Mouse (Mus musculus) heart, postnatal 0 days (tissue): ENCODE measurements around the gene Mms19. TPM values are rescaled to one million over a fixed set of nuclear protein-coding genes. Genes with fewer than 3 reads are reported as not detected.

Experiments used
- ATAC-seq: fragments of 200-750 bp; cut with Nextera tagmentation; 2 replicates; pipeline ENCODE4 v1.8.0; 2017; ENCODE audit warnings: low read depth, moderate number of reproducible peaks, moderate library complexity; ENCODE audit not compliant: insufficient read depth
- DNase-seq: peaks from one replicate; pipeline ENCODE4 v3.0.0-alpha.2; 2016; ENCODE audit warnings: low spot score
- H3K27ac ChIP-seq: fragments of 300-500 bp; sonication (generic); 2 replicates; pipeline ENCODE4 v1.5.1; 2014; ENCODE audit warnings: low read depth, mild to moderate bottlenecking
- H3K27me3 ChIP-seq: fragments of 300-500 bp; sonication (generic); 2 replicates; pipeline ENCODE4 v1.6.1; 2014; ENCODE audit warnings: low read length, mixed read lengths; ENCODE audit not compliant: control insufficient read depth, insufficient read depth
- H3K36me3 ChIP-seq: fragments of 300-500 bp; sonication (generic); replicated peaks from 2 replicates; pipeline ENCODE4 v1.6.1; 2014; ENCODE audit warnings: low read length, mixed read lengths; ENCODE audit not compliant: control insufficient read depth, insufficient read depth
- H3K4me1 ChIP-seq: fragments of 300-500 bp; sonication (generic); 2 replicates; pipeline ENCODE4 v1.6.1; 2014; ENCODE audit warnings: antibody characterized with exemption; ENCODE audit not compliant: control insufficient read depth, insufficient read depth
- H3K4me2 ChIP-seq: fragments of 300-500 bp; sonication (generic); 2 replicates; pipeline ENCODE4 v1.6.1; 2014; ENCODE audit warnings: low read depth, mild to moderate bottlenecking, low read length, moderate library complexity
- H3K4me3 ChIP-seq: fragments of 300-500 bp; sonication (generic); 2 replicates; pipeline ENCODE4 v1.5.1; 2014; ENCODE audit warnings: low read depth, low read length
- H3K9ac ChIP-seq: fragments of 300-500 bp; sonication (generic); replicated peaks from 2 replicates; pipeline ENCODE4 v1.6.1; 2014; ENCODE audit warnings: low read depth, low read length, mixed read lengths
- H3K9me3 ChIP-seq: fragments of 300-500 bp; sonication (generic); replicated peaks from 2 replicates; pipeline ENCODE4 v1.6.1; 2016; ENCODE audit warnings: low read length; ENCODE audit not compliant: control insufficient read depth
- CTCF ChIP-seq: IDR thresholded peaks from 2 replicates; pipeline ENCODE4 v1.5.1; 2016; ENCODE audit warnings: antibody characterized with exemption, control low read depth, low read depth
- EP300 ChIP-seq: IDR thresholded peaks from 2 replicates; pipeline ENCODE4 v1.6.1; 2016; ENCODE audit warnings: antibody characterized with exemption, low read depth
- WGBS: fragments of 180-500 bp; shearing (Covaris S2); extraction: QIAGEN DNeasy Blood & Tissue Kit; methylation state at CpG from one replicate; pipeline ENCODE4 v1.1.7; 2014; 5-methylcytosine and 5-hydroxymethylcytosine counted together
- polyA plus RNA-seq: library from polyadenylated mRNA; unstranded; fragments of >200 nt; fragmentation: Nextera tagmentation; extraction: Ambion mirVana; gene quantifications from 2 replicates; pipeline ENCODE4 v1.2.1, GENCODE M21; 2015
- total RNA-seq: library from RNA; depleted of rRNA; stranded (reverse); fragments of >200 nt; gene quantifications from 2 replicates; pipeline ENCODE4 v1.2.3, GENCODE M21; 2014; ENCODE audit warnings: low replicate concordance

Mms19 gene
- total and polyA plus RNA-seq, 2 experiments from 2014 or later: 11.5 to 34.9 TPM

DNA sequence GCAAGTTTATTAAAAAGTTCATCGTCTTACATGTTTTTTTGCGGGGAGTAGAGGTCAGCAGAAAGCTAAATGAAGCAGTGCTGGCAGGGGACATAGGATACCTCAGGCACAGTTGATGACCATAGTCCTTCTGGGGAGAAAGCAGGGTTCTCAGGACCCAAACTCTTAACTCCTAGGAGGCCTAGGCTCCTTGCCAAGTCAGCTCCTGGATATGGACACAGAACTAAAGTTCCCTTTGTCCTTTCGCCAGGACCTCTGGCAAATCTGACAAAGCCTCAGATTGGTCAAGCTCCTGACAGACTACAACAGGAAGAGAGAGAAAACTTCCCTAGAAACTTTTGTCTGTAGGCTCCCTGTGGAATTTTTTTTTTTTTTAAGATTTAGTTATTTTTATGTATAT lies 72.2 kb downstream of the Mms19 start:
- peaks cover 18% of the 10 kb centered on the region for H3K4me1 ChIP-seq
- H3K9ac ChIP-seq: no peak overlapping the region
- H3K36me3 ChIP-seq: no peaks in the 10 kb centered on the region
- DNase-seq (no peak), ATAC-seq (no peak)
- no peak overlapping the region for H3K4me3 ChIP-seq
- WGBS: 74% methylated on average over 3 of the region's 3 CpGs
- no peak overlapping the region for H3K4me2 ChIP-seq
- TF ChIP-seq CTCF: no peak
- no peak for TF ChIP-seq EP300
- no peak overlapping the region for H3K27ac ChIP-seq
- no peaks in the 10 kb centered on the region for H3K9me3 ChIP-seq
- H3K27me3 ChIP-seq: no peaks in the 10 kb centered on the region

DNA sequence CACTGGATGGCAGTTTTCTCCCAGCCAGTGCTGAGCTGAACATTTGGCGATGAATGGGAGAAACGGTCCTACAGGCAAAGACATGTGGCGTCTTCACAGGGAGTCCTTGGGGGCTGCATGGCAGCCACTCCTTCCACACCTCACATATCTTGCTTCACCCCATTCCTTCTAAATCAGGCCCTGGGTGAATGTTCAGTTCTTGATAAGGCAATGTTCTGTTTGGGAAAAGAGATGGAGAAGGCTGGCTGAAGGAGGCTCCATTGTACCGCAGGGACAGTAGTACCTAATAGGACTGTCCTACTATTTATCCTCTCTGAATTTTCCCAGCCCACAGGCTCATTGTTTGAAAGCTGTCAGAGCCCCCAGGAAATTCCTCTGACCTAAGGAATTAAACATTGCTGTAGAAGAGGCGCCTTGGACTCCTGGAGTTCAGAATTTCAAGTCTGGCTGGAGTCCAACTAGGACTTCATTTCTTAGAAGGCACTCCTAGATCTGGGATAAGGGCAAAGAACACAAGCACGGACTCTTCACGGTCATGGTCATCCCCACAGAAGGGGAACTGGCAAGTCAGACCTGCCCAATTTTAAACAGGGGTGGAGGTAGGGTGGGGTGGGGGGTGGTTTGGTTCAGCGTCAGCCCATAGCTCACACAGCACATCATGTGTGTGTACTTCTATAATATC lies 73.7 kb downstream of the Mms19 start:
- no peak overlapping the region for H3K4me2 ChIP-seq
- TF ChIP-seq EP300 (no peak), CTCF (no peak)
- 33% methylated on average over 8 of the region's 8 CpGs for WGBS

DNA sequence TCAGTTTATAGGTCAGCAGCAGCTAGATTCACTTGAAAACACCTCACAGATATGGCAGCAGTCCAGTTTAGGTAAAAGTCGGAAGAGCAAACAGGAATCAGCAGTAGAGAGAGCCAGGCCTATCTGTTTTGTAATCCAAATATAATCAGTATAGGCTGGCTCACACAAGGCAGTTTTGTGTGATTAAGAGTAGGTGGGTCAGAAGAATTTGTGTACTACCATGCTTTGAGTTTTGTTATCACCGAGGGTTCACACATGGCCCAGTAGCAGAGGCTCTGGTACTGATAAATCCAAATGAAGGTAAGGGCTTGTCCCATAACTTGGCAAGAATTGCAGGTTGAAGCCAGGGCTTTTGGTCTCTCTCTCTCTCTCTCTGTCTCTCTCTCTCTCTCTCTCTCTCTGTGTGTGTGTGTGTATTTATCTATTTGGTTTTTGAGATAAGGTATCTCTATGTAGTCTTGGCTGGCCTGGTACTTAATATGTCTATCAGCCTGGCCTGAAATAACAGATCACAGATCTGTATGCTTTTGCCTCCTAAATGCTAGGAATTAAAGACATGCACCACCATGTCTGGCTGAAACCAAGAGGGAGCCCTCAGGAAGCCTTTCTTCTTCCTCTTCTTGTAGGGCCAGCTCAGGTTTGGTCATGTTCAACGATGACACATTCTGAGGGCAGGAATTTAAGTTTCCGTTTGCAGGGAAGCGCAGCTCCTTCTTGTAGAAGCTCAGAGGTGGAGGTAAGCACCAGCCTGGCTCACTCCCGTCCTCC lies 74.5 kb downstream of the Mms19 start:
- 22% methylated on average over 6 of the region's 6 CpGs for WGBS
- ATAC-seq: no peak

More for the DNA sequence above, 73.7 kb downstream of the Mms19 start:
- Histone ChIP-seq H3K4me1 (peaks cover 11% of the 10 kb centered on the region), H3K9me3 (no peaks in the 10 kb centered on the region), H3K36me3 (no peaks in the 10 kb centered on the region), H3K27me3 (no peaks in the 10 kb centered on the region), H3K9ac (no peak overlapping the region), H3K27ac (no peak overlapping the region), H3K4me3 (no peak overlapping the region)
- ATAC-seq: no peak
- no peak for DNase-seq

DNA sequence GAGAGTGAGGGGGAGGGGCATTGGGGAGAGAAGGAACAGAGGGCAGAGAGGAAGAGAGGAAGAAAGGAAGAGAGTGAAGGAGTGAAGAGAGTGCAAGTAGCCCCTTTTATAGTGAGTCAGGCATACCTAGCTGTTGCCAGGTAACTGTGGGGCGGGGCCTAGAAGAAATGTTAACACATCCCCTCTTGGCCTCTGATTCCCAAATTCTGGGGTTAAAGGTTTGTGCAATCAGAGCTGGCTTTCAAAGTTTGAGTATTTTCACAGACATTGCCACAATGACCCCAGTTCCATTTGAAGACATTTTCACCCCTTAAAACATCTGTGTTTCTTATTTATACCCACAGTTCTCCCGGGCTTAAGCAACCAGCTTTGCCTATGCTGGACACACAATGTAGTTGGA lies 75.7 kb downstream of the Mms19 start:
- no peak for TF ChIP-seq EP300
- TF ChIP-seq CTCF: no peak
- no peak overlapping the region for H3K27ac ChIP-seq
- DNase-seq (no peak), ATAC-seq (no peak)
- WGBS: 92% methylated on average over 2 of the region's 2 CpGs
- H3K9me3 ChIP-seq: no peaks in the 10 kb centered on the region
- H3K9ac ChIP-seq: no peak overlapping the region
- H3K4me2 ChIP-seq: no peak overlapping the region
- H3K4me1 ChIP-seq: peaks cover 11% of the 10 kb centered on the region
- no peaks in the 10 kb centered on the region for H3K36me3 ChIP-seq
- H3K27me3 ChIP-seq: no peaks in the 10 kb centered on the region
- H3K4me3 ChIP-seq: no peak overlapping the region

More for the DNA sequence above, 74.5 kb downstream of the Mms19 start:
- TF ChIP-seq CTCF (no peak), EP300 (no peak)
- no peaks in the 10 kb centered on the region for H3K9me3 ChIP-seq
- H3K36me3 ChIP-seq: no peaks in the 10 kb centered on the region
- DNase-seq: no peak
- no peak overlapping the region for H3K4me3 ChIP-seq
- H3K4me2 ChIP-seq: no peak overlapping the region
- no peaks in the 10 kb centered on the region for H3K27me3 ChIP-seq
- H3K9ac ChIP-seq: no peak overlapping the region
- peaks cover 11% of the 10 kb centered on the region for H3K4me1 ChIP-seq
- no peak overlapping the region for H3K27ac ChIP-seq

DNA sequence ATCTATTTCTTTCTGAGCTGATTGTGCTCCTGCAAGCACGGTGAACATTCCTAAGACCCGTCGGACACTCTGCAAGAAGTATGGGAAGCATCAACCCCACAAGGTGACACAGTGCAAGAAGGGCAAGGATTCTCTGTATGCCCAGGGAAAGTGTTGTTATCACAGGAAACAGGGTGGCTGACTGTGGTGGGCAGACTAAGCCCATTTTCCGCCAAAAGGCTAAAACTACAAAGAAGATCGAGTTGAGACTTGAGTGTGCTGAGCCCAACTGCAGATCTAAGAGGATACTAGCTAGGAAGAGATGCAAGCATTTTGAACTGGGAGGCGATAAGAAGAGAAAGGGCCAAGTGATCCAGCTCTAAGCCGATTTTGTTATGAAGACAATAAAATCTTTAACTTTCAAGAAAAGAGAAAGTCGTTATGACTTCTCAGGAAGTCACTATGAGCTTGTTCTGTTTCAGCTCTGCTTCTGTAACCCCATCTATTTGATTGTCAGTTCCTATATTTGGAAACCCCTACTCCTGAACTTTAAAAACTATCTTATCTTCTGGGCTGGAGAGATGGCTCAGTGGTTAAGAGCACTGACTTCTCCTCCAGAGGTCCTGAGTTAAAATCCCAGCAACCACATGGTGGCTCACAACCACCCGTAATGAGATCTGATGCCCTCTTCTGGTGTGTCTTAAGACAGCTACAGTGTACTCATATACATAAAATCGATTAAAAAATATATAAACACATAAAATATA lies 77.9 kb downstream of the Mms19 start:
- Histone ChIP-seq H3K9me3 (no peaks in the 10 kb centered on the region), H3K36me3 (no peaks in the 10 kb centered on the region), H3K9ac (no peak overlapping the region), H3K27ac (no peak overlapping the region), H3K4me2 (no peak overlapping the region), H3K4me3 (no peak overlapping the region), H3K4me1 (peaks cover 11% of the 10 kb centered on the region), H3K27me3 (no peaks in the 10 kb centered on the region)
- TF ChIP-seq EP300 (no peak), CTCF (no peak)
- no peak for DNase-seq
- WGBS: 60% methylated on average over 10 of the region's 10 CpGs
- no peak for ATAC-seq
